Mouse (Mus musculus) lung, embryonic 16.5 days (tissue): ENCODE data around the gene Prss45. TPM values are rescaled to one million over a fixed set of nuclear protein-coding genes. Genes with fewer than 3 reads are reported as not detected.

Experiments used
- ATAC-seq: fragments of 200-750 bp; cut with Nextera tagmentation; 2 replicates; pipeline ENCODE4 v1.8.0; 2017; ENCODE audit warnings: low read depth, mild to moderate bottlenecking, moderate library complexity
- H3K27ac ChIP-seq: fragments of 300-500 bp; sonication (generic); 2 replicates; pipeline ENCODE4 v1.5.1; 2014; ENCODE audit warnings: mild to moderate bottlenecking, control low read depth, low read length
- H3K27me3 ChIP-seq: fragments of 300-500 bp; sonication (generic); 2 replicates; pipeline ENCODE4 v1.6.1; 2014; ENCODE audit warnings: low read depth, low read length, mixed read lengths; ENCODE audit not compliant: control insufficient read depth, insufficient read depth
- H3K36me3 ChIP-seq: fragments of 300-500 bp; sonication (generic); 2 replicates; pipeline ENCODE4 v1.6.1; 2014; ENCODE audit warnings: low read length; ENCODE audit not compliant: control insufficient read depth, insufficient read depth
- H3K4me1 ChIP-seq: fragments of 300-500 bp; sonication (generic); replicated peaks from 2 replicates; pipeline ENCODE4 v1.6.1; 2014; ENCODE audit warnings: low read length, mixed read lengths; ENCODE audit not compliant: control insufficient read depth, insufficient read depth
- H3K4me2 ChIP-seq: fragments of 300-500 bp; sonication (generic); 2 replicates; pipeline ENCODE4 v1.6.1; 2014; ENCODE audit warnings: low read depth, low read length, control low read depth
- H3K4me3 ChIP-seq: fragments of 300-500 bp; sonication (generic); 2 replicates; pipeline ENCODE4 v1.5.1; 2014; ENCODE audit warnings: mild to moderate bottlenecking, low read length, control low read depth
- H3K9ac ChIP-seq: fragments of 300-500 bp; sonication (generic); 2 replicates; pipeline ENCODE4 v1.6.1; 2014; ENCODE audit warnings: low read length, control low read depth
- H3K9me3 ChIP-seq: fragments of 300-500 bp; sonication (generic); 2 replicates; pipeline ENCODE4 v1.6.1; 2016; ENCODE audit warnings: low read length; ENCODE audit not compliant: control insufficient read depth
- WGBS: fragments of 180-500 bp; shearing (Covaris S2); extraction: QIAGEN DNeasy Blood & Tissue Kit; methylation state at CpG from one replicate; pipeline ENCODE4 v1.1.7; 2014; 5-methylcytosine and 5-hydroxymethylcytosine counted together
- polyA plus RNA-seq: library from polyadenylated mRNA; unstranded; fragments of >200 nt; fragmentation: Nextera tagmentation; extraction: Ambion mirVana; gene quantifications from 2 replicates; pipeline ENCODE4 v1.2.1, GENCODE M21; 2015

The Prss45 gene
- polyA plus RNA-seq, 1 experiment from 2014 or later: not detected

- peak overlapping the region; percentile 32 for H3K4me3 ChIP-seq
- ATAC-seq: peak; percentile 67; the same call in 1 of the 2 replicates
- H3K27ac ChIP-seq: no peak overlapping the region
- no peaks in the 10 kb centered on the region for H3K9me3 ChIP-seq
- peaks cover 15% of the 10 kb centered on the region; the same call in 1 of the 2 replicates for H3K27me3 ChIP-seq
- H3K4me2 ChIP-seq: peak overlapping the region; percentile 41
- H3K36me3 ChIP-seq: no peaks in the 10 kb centered on the region
- H3K9ac ChIP-seq: 0 out of 2 replicates have a peak overlapping the region, but pooled peaks have one; percentile 21
- 7% methylated on average over 40 of the region's 40 CpGs for WGBS
- H3K4me1 ChIP-seq: peaks cover 11% of the 10 kb centered on the region
Measured at GRCm38 (mm10) chr9:110873681-110874659, 39.6 kb downstream of the Prss45 start.

GRCm38 (mm10) chr9:110874660-110875191, 40.3 kb downstream of the Prss45 start:
- no peak overlapping the region for H3K9ac ChIP-seq
- peaks cover 15% of the 10 kb centered on the region; the same call in 1 of the 2 replicates for H3K27me3 ChIP-seq
- no peak overlapping the region for H3K27ac ChIP-seq
- ATAC-seq: no peak
- no peaks in the 10 kb centered on the region for H3K9me3 ChIP-seq
- H3K4me2 ChIP-seq: no peak overlapping the region
- H3K4me1 ChIP-seq: peaks cover 17% of the 10 kb centered on the region
- 26% methylated on average over 3 of the region's 3 CpGs for WGBS
- H3K4me3 ChIP-seq: no peak overlapping the region
- H3K36me3 ChIP-seq: no peaks in the 10 kb centered on the region

- Histone ChIP-seq H3K4me3 (no peak overlapping the region), H3K27me3 (peaks cover 15% of the 10 kb centered on the region; the same call in 1 of the 2 replicates), H3K27ac (no peak overlapping the region), H3K9ac (no peak overlapping the region), H3K4me2 (no peak overlapping the region), H3K4me1 (peaks cover 19% of the 10 kb centered on the region), H3K36me3 (no peaks in the 10 kb centered on the region), H3K9me3 (no peaks in the 10 kb centered on the region)
- 28% methylated on average over 4 of the region's 6 CpGs for WGBS
- no peak for ATAC-seq
Measured at GRCm38 (mm10) chr9:110875288-110875695, 40.9 kb downstream of the Prss45 start.

- H3K27me3 ChIP-seq: peaks cover 15% of the 10 kb centered on the region; the same call in 1 of the 2 replicates
- no peak for ATAC-seq
- H3K4me1 ChIP-seq: peaks cover 35% of the 10 kb centered on the region
- H3K9ac ChIP-seq: no peak overlapping the region
- no peak overlapping the region for H3K4me2 ChIP-seq
- no peaks in the 10 kb centered on the region for H3K36me3 ChIP-seq
- H3K9me3 ChIP-seq: no peaks in the 10 kb centered on the region
- 79% methylated on average over 1 of the region's 1 CpGs for WGBS
- H3K27ac ChIP-seq: no peak overlapping the region
- no peak overlapping the region for H3K4me3 ChIP-seq
Measured at GRCm38 (mm10) chr9:110877353-110877752, 43.0 kb downstream of the Prss45 start.

- no peak overlapping the region for H3K4me3 ChIP-seq
- H3K27me3 ChIP-seq: peaks cover 13% of the 10 kb centered on the region; the same call in 1 of the 2 replicates
- no peak overlapping the region for H3K9ac ChIP-seq
- no peak overlapping the region for H3K4me2 ChIP-seq
- H3K27ac ChIP-seq: no peak overlapping the region
- peaks cover 36% of the 10 kb centered on the region for H3K4me1 ChIP-seq
- 80% methylated on average over 5 of the region's 5 CpGs for WGBS
- no peak for ATAC-seq
- no peaks in the 10 kb centered on the region for H3K36me3 ChIP-seq
- H3K9me3 ChIP-seq: no peaks in the 10 kb centered on the region
Measured at GRCm38 (mm10) chr9:110877888-110878287, 43.5 kb downstream of the Prss45 start.

GRCm38 (mm10) chr9:110879191-110879920, 45.0 kb downstream of the Prss45 start, which contains the start of gene Als2cl:
TSS of gene Als2cl (plus strand) at chr9:110879870.
- ATAC-seq: peak; percentile 28; the same call in 1 of the 2 replicates
- peak within 1 kb of the TSS; percentile 73 for H3K9ac ChIP-seq
- no peaks in the 10 kb centered on the region for H3K9me3 ChIP-seq
- 14% methylated on average over 12 of the region's 12 CpGs for WGBS
- no peaks in the 10 kb centered on the region for H3K27me3 ChIP-seq
- peak within 1 kb of the TSS; percentile 93 for H3K4me2 ChIP-seq
- H3K27ac ChIP-seq: peak within 1 kb of the TSS; percentile 89
- peaks cover 28% of the 10 kb centered on the region for H3K4me1 ChIP-seq
- peak within 1 kb of the TSS; percentile 70 for H3K4me3 ChIP-seq
- no peaks in the 10 kb centered on the region for H3K36me3 ChIP-seq

- H3K4me3 ChIP-seq: peak within 1 kb of the TSS; percentile 70
- under 1% methylated on average over 37 of the region's 57 CpGs for WGBS
- peaks cover 28% of the 10 kb centered on the region for H3K4me1 ChIP-seq
- H3K27ac ChIP-seq: peak within 1 kb of the TSS; percentile 89
- no peaks in the 10 kb centered on the region for H3K27me3 ChIP-seq
- 0 out of 2 replicates have a peak, but pooled peaks cover 3% of the 10 kb centered on the region for H3K36me3 ChIP-seq
- H3K4me2 ChIP-seq: peak within 1 kb of the TSS; percentile 93
- H3K9ac ChIP-seq: peak within 1 kb of the TSS; percentile 73
- peak; percentile 87 for ATAC-seq
- H3K9me3 ChIP-seq: no peaks in the 10 kb centered on the region
Measured at GRCm38 (mm10) chr9:110879998-110880561, 45.7 kb downstream of the Prss45 start, which contains the start of gene Tmie. TSS of gene Tmie (minus strand) at chr9:110880113.

GRCm38 (mm10) chr9:110880772-110881171, 46.4 kb downstream of the Prss45 start:
- 47% methylated on average over 4 of the region's 4 CpGs for WGBS
- Histone ChIP-seq H3K4me2 (peak overlapping the region; percentile 93), H3K4me3 (peak overlapping the region; percentile 70), H3K4me1 (peaks cover 28% of the 10 kb centered on the region), H3K27ac (peak overlapping the region; percentile 89), H3K9ac (peak overlapping the region; percentile 73), H3K27me3 (no peaks in the 10 kb centered on the region), H3K36me3 (0 out of 2 replicates have a peak, but pooled peaks cover 3% of the 10 kb centered on the region), H3K9me3 (no peaks in the 10 kb centered on the region)
- ATAC-seq: peak; percentile 64
